Mouse (Mus musculus) hindbrain, embryonic 13.5 days (tissue): Measurements from ENCODE around the gene Tex22. TPM values are rescaled to one million over a fixed set of nuclear protein-coding genes. Genes with fewer than 3 reads are reported as not detected.

Experiments
- ATAC-seq: fragments of 200-750 bp; cut with Nextera tagmentation; 2 replicates; pipeline ENCODE4 v1.8.0; 2017; ENCODE audit warnings: moderate TSS enrichment; ENCODE audit not compliant: low FRiP score
- H3K27ac ChIP-seq: fragments of 300-500 bp; sonication (generic); 2 replicates; pipeline ENCODE4 v1.5.1; 2015; ENCODE audit warnings: inconsistent platforms, mild to moderate bottlenecking, moderate library complexity
- H3K27me3 ChIP-seq: fragments of 300-500 bp; sonication (generic); 2 replicates; pipeline ENCODE4 v1.6.1; 2015; ENCODE audit warnings: mild to moderate bottlenecking, inconsistent platforms
- H3K36me3 ChIP-seq: fragments of 300-500 bp; sonication (generic); 2 replicates; pipeline ENCODE4 v1.6.1; 2015; ENCODE audit warnings: mild to moderate bottlenecking, inconsistent platforms
- H3K4me1 ChIP-seq: fragments of 300-500 bp; sonication (generic); replicated peaks from 2 replicates; pipeline ENCODE4 v1.6.1; 2015; ENCODE audit warnings: inconsistent platforms
- H3K4me2 ChIP-seq: fragments of 300-500 bp; sonication (generic); 2 replicates; pipeline ENCODE4 v1.6.1; 2015; ENCODE audit warnings: inconsistent platforms, mild to moderate bottlenecking, moderate library complexity
- H3K4me3 ChIP-seq: fragments of 300-500 bp; sonication (generic); 2 replicates; pipeline ENCODE4 v1.5.1; 2015; ENCODE audit warnings: mild to moderate bottlenecking, inconsistent platforms
- H3K9ac ChIP-seq: fragments of 300-500 bp; sonication (generic); 2 replicates; pipeline ENCODE4 v1.6.1; 2015; ENCODE audit warnings: mild to moderate bottlenecking, inconsistent platforms
- H3K9me3 ChIP-seq: fragments of 300-500 bp; sonication (generic); 2 replicates; pipeline ENCODE4 v1.6.1; 2016; ENCODE audit warnings: inconsistent platforms
- WGBS: fragments of 180-500 bp; shearing (Covaris S2); methylation state at CpG from one replicate; pipeline ENCODE4 v1.1.7; 2015; 5-methylcytosine and 5-hydroxymethylcytosine counted together
- polyA plus RNA-seq: library from polyadenylated mRNA; unstranded; fragments of >200 nt; fragmentation: Nextera tagmentation; extraction: Ambion mirVana; gene quantifications from 2 replicates; pipeline ENCODE4 v1.2.1, GENCODE M21; 2015

Tex22 gene
- polyA plus RNA-seq, 1 experiment from 2014 or later: not detected

DNA sequence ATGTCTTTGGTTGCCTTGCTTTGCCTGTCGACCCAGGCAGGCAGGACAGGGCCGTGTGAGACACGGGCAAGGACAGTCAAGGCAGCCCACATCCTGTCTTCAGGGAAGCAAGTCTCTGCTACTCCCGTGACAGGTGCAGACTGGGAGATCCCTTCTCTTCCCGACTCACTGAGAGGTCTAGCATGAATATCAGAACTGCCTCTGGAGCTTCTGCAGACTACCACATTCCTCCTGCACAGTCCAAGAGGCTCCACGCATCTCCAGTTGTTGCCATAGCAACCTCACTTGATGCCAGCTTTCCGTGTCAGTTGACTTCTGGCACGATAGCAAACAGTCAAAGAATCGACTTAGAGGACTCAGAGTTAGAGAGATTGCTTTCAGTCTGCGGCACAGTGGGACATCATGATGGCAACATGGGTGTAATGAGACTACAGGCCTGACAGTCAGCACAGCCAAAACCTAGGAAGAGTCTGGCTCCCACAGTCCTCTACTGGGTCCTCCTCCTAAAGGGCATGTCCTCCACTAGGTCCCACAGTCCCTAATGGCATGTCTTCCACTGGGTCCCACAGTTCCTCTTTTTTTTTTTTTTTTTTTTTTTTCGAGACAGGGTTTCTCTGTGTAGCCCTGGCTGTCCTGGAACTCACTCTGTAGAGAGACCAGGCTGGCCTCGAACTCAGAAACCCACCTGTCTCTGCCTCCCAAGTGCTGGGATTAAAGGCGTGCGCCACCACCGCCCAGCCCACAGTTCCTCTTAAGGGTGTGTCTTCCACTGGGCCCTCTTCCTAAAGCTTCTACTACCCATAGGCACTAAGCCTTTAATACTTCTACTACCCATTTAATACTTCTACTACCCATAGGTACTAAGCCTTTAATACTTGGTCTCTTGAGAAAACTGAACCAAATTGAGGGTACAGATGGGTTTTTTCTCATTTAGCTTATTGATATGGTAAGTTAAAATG, 32.5 kb upstream of the Tex22 start:
- ATAC-seq: peak; percentile 85
- Histone ChIP-seq H3K4me2 (peak overlapping the region; percentile 28), H3K27me3 (no peaks in the 10 kb centered on the region), H3K4me3 (no peak overlapping the region), H3K36me3 (peaks cover 20% of the 10 kb centered on the region), H3K27ac (peak overlapping the region; percentile 76), H3K9ac (peak overlapping the region; percentile 53), H3K9me3 (no peaks in the 10 kb centered on the region), H3K4me1 (peaks cover 26% of the 10 kb centered on the region)
- 51% methylated on average over 15 of the region's 15 CpGs for whole genome bisulfite sequencing

- Histone ChIP-seq H3K27ac (no peak overlapping the region), H3K9me3 (no peaks in the 10 kb centered on the region), H3K9ac (no peak overlapping the region), H3K4me3 (no peak overlapping the region), H3K4me1 (peaks cover 26% of the 10 kb centered on the region), H3K36me3 (peaks cover 28% of the 10 kb centered on the region), H3K27me3 (no peaks in the 10 kb centered on the region), H3K4me2 (no peak overlapping the region)
- no peak for ATAC-seq
- WGBS: 88% methylated on average over 2 of the region's 2 CpGs
These were observed 31.8 kb upstream of the Tex22 start for GRCm38 (mm10) chr12:113042543-113042942.

GRCm38 (mm10) chr12:113044916-113045677, 29.2 kb upstream of the Tex22 start:
- no peaks in the 10 kb centered on the region for H3K27me3 ChIP-seq
- no peaks in the 10 kb centered on the region for H3K9me3 ChIP-seq
- H3K27ac ChIP-seq: no peak overlapping the region
- 81% methylated on average over 3 of the region's 3 CpGs for WGBS
- H3K4me3 ChIP-seq: no peak overlapping the region
- no peak overlapping the region for H3K4me2 ChIP-seq
- H3K4me1 ChIP-seq: peaks cover 23% of the 10 kb centered on the region
- peaks cover 49% of the 10 kb centered on the region for H3K36me3 ChIP-seq
- ATAC-seq: no peak
- no peak overlapping the region for H3K9ac ChIP-seq

- H3K36me3 ChIP-seq: peaks cover 67% of the 10 kb centered on the region
- peaks cover 6% of the 10 kb centered on the region; the same call in 1 of the 2 replicates for H3K4me1 ChIP-seq
- no peaks in the 10 kb centered on the region for H3K9me3 ChIP-seq
- no peak overlapping the region for H3K4me3 ChIP-seq
- no peaks in the 10 kb centered on the region for H3K27me3 ChIP-seq
- no peak for ATAC-seq
- H3K9ac ChIP-seq: no peak overlapping the region
- no peak overlapping the region for H3K27ac ChIP-seq
- H3K4me2 ChIP-seq: no peak overlapping the region
- 92% methylated on average over 15 of the region's 15 CpGs for WGBS
These were observed 27.4 kb upstream of the Tex22 start for GRCm38 (mm10) chr12:113046861-113047260.

GRCm38 (mm10) chr12:113048103-113048502, 26.2 kb upstream of the Tex22 start:
- Histone ChIP-seq H3K9ac (0 out of 2 replicates have a peak overlapping the region, but pooled peaks have one; percentile 13), H3K36me3 (peaks cover 79% of the 10 kb centered on the region), H3K4me2 (no peak overlapping the region), H3K4me1 (no peaks in the 10 kb centered on the region), H3K27ac (no peak overlapping the region), H3K9me3 (no peaks in the 10 kb centered on the region), H3K27me3 (no peaks in the 10 kb centered on the region), H3K4me3 (no peak overlapping the region)
- WGBS: 91% methylated on average over 5 of the region's 5 CpGs
- no peak for ATAC-seq

DNA sequence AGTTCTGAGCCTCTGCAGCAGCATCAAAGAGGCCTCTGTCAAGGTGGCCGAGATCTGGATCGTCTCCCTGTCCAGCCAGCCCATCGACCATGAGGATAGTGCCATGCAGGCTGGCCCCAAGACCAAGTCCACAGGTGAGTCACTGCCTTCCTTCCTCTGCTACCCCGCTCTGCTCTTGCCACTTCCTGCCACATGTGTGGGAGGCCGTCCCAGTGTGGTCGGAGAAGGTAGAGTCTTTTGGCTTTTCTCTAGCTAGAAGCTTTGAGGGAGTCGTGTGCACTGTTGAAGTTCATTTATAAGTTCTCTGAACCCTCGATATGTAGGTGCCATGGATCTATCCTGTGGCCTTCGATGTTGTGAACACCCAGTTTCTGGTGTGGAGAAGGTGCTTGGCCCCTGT, 24.5 kb upstream of the Tex22 start:
- H3K36me3 ChIP-seq: peaks cover 87% of the 10 kb centered on the region
- ATAC-seq: no peak
- 95% methylated on average over 9 of the region's 9 CpGs for WGBS

GRCm38 (mm10) chr12:113050671-113051070, 23.6 kb upstream of the Tex22 start:
- Histone ChIP-seq H3K9me3 (no peaks in the 10 kb centered on the region), H3K4me3 (no peak overlapping the region), H3K27ac (no peak overlapping the region), H3K9ac (no peak overlapping the region), H3K4me2 (no peak overlapping the region), H3K4me1 (no peaks in the 10 kb centered on the region), H3K27me3 (no peaks in the 10 kb centered on the region), H3K36me3 (peaks cover 94% of the 10 kb centered on the region)
- WGBS: 92% methylated on average over 12 of the region's 12 CpGs
- no peak for ATAC-seq

More for the DNA sequence above, 24.5 kb upstream of the Tex22 start:
- H3K27ac ChIP-seq: no peak overlapping the region
- H3K4me1 ChIP-seq: no peaks in the 10 kb centered on the region
- H3K27me3 ChIP-seq: no peaks in the 10 kb centered on the region
- no peak overlapping the region for H3K4me2 ChIP-seq
- H3K9me3 ChIP-seq: no peaks in the 10 kb centered on the region
- H3K9ac ChIP-seq: no peak overlapping the region
- no peak overlapping the region for H3K4me3 ChIP-seq

DNA sequence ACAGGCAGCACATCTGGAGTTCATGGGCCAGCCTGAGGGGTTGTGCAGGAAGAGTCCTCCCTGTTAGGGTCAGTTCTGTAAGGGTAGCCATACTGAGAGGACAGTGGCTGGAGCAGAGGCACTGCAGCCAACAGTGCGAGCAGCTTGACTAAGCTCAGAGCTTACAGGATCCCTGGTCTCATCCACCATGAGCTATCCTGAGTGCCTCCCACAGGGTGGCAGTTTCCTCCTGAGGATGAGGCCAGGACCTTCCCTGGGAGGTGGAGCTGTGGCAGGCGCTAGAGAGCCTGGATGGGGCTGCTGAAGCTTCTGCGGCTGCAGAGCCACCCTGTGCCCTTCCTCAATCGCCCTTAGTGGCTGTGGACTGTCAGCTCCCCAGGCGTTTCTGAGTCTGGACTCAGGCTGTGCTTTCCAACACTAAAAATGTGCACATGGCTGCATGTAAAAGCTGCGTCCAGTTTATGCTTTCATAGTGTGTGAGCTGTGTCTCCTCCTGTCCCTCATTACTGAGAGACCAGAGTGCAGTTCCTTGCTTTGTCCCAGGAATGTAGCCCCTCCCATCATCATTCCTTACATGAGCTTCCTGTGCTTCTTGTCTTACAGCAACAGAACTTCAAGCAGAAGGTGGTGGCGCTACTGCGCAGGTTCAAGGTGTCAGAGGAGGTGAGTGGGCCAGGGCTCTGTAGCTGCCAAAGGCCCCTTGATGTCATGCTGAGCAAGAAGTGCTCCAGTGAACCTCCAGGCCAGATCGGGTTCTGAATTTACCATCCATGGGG, 22.5 kb upstream of the Tex22 start:
- peak overlapping the region; percentile 31 for H3K27ac ChIP-seq
- H3K4me1 ChIP-seq: no peaks in the 10 kb centered on the region
- no peak overlapping the region for H3K9ac ChIP-seq
- no peak overlapping the region for H3K4me3 ChIP-seq
- H3K36me3 ChIP-seq: peaks cover 93% of the 10 kb centered on the region
- no peaks in the 10 kb centered on the region for H3K9me3 ChIP-seq
- H3K27me3 ChIP-seq: no peaks in the 10 kb centered on the region
- H3K4me2 ChIP-seq: no peak overlapping the region
- ATAC-seq: no peak
- 72% methylated on average over 9 of the region's 9 CpGs for WGBS

GRCm38 (mm10) chr12:113056089-113056488, 18.2 kb upstream of the Tex22 start:
- Histone ChIP-seq H3K4me2 (no peak overlapping the region), H3K27ac (no peak overlapping the region), H3K9me3 (no peaks in the 10 kb centered on the region), H3K36me3 (peaks cover 97% of the 10 kb centered on the region), H3K4me3 (no peak overlapping the region), H3K27me3 (no peaks in the 10 kb centered on the region), H3K4me1 (no peaks in the 10 kb centered on the region), H3K9ac (no peak overlapping the region)
- no peak for ATAC-seq
- WGBS: 93% methylated on average over 8 of the region's 8 CpGs

GRCm38 (mm10) chr12:113060178-113060577, 14.1 kb upstream of the Tex22 start:
- Histone ChIP-seq H3K27ac (no peak overlapping the region), H3K27me3 (no peaks in the 10 kb centered on the region), H3K4me2 (no peak overlapping the region), H3K4me1 (no peaks in the 10 kb centered on the region), H3K36me3 (peaks cover 98% of the 10 kb centered on the region), H3K4me3 (no peak overlapping the region), H3K9ac (no peak overlapping the region), H3K9me3 (no peaks in the 10 kb centered on the region)
- 99% methylated on average over 5 of the region's 5 CpGs for WGBS
- ATAC-seq: no peak

GRCm38 (mm10) chr12:113061606-113062005, 12.7 kb upstream of the Tex22 start:
- no peak for ATAC-seq
- Histone ChIP-seq H3K4me2 (no peak overlapping the region), H3K36me3 (peaks cover 100% of the 10 kb centered on the region), H3K27me3 (no peaks in the 10 kb centered on the region), H3K9ac (no peak overlapping the region), H3K9me3 (no peaks in the 10 kb centered on the region), H3K4me3 (no peak overlapping the region), H3K27ac (no peak overlapping the region), H3K4me1 (no peaks in the 10 kb centered on the region)
- WGBS: 94% methylated on average over 9 of the region's 9 CpGs

DNA sequence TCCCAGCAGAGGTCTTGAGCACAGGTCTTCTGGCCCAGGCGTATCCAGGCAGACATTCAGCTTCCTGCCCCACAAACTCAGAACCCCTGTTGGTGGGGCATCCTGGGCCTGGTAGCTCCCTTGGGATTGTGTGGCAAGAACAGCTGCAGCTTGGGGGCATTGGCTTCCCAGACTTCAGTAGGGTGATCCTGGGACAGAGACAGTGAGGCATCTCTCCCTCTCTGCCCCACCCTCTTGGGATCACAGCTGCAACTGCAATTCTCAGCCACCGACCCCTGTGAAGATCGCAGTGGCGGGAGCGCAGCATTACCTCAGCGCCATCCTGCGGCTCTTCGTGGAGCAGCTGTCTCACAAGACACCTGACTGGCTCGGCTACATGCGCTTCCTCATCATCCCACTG, 12.1 kb upstream of the Tex22 start:
- no peak overlapping the region for H3K27ac ChIP-seq
- peaks cover 99% of the 10 kb centered on the region for H3K36me3 ChIP-seq
- H3K9ac ChIP-seq: no peak overlapping the region
- H3K4me3 ChIP-seq: no peak overlapping the region
- no peak for ATAC-seq
- 85% methylated on average over 10 of the region's 10 CpGs for WGBS
- H3K4me1 ChIP-seq: no peaks in the 10 kb centered on the region
- no peaks in the 10 kb centered on the region for H3K27me3 ChIP-seq
- no peak overlapping the region for H3K4me2 ChIP-seq
- H3K9me3 ChIP-seq: no peaks in the 10 kb centered on the region
